Mouse (Mus musculus) G1E (cell line): ENCODE data around the gene Fxyd3.

Experiments used
- CTCF ChIP-seq: IDR thresholded peaks from 2 replicates; pipeline ENCODE4 v1.5.1; 2012; ENCODE audit warnings: low read depth, low read length, inconsistent platforms, mixed read lengths
- GATA1 ChIP-seq: IDR thresholded peaks from 2 replicates; pipeline ENCODE4 v1.6.1; 2012; ENCODE audit warnings: borderline replicate concordance, low read length, inconsistent platforms, mixed read lengths
- GATA2 ChIP-seq: IDR thresholded peaks from 2 replicates; pipeline ENCODE4 v1.6.1; 2012; ENCODE audit warnings: low read depth, low read length, inconsistent platforms, borderline replicate concordance
- POLR2AphosphoS5 ChIP-seq: IDR thresholded peaks from 2 replicates; pipeline ENCODE4 v1.6.1; 2012; ENCODE audit warnings: low read depth, low read length, inconsistent platforms; ENCODE audit not compliant: insufficient replicate concordance
- TAL1 ChIP-seq: conservative IDR thresholded peaks from 2 replicates; pipeline ENCODE4 v1.6.1; 2012; ENCODE audit warnings: low read depth, low read length, inconsistent platforms, mixed read lengths

DNA sequence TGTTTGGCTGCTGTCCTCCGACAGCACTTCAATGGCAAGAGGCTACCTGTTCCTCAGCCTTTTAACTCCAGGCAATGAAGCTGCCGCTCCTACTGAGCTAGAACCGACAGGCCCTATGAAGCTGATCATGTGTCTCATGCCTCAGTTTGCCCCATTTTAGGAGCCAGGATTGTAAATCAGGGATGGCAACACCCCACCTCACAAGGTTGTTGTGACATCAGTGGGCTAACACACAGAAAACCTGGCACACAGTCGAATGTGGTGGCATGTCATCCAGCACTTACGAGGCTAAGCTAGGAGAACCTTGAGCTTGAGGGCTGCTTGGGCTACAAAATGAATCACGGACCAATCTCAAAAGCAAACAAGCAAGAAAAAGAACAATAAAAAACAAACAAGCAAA, 18.3 kb downstream of the Fxyd3 start:
- TF ChIP-seq CTCF (no peak), GATA1 (no peak), GATA2 (no peak), POLR2AphosphoS5 (no peak), TAL1 (no peak)
